18 mouse cellular contexts compared by ENCODE assay signal in the genomic region with DNA sequence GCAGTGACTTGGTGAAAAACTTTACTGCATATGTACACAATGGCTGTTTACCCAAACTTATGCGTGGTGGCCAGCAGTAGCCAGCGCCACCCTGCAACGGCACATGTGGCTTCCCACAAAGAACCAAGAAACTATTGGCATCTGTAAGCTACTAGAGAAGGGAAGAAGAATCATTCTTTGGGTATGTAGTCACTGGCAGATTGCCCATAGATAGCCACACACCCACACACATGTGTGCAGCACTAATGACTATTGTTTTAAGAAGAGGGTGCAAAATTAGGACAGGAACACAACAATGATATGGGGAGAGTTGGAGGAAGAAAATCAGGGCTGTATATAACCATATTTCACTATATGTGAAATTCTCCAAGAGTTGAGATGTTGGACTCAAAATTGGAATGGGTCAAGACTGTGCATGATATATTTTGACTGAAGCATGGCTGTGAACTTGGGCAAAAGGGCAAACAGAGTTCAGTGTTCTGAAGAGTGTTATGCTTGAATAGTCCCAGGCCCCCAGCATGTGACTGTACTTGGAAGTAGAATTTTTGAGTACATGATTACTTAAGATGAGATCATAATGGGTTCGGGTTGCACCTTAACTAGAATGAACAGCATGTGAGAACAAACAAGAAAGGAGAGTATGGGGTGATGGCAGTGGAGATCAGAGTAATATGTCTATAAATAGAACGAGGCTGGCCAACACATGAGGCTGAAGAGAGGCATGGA.
"Had no signal": no experiment of that assay in that cellular context is flagged by ENCODE, and none has a peak within 500 bp of the region (broad histone marks: within the 10 kb centered on the region; RNA-seq: fewer than 3 reads in every experiment).

No protein-coding gene starts in this region.

- ATAC-seq: hindbrain, embryonic 16.5 days; inflammation-experienced regulatory T-cells, adult 6 months; intestine, postnatal 0 days; midbrain, embryonic 16.5 days had no signal

- H3K9ac ChIP-seq: liver, embryonic 15.5 days; lung, embryonic 14.5 days; midbrain, embryonic 12.5 days; neural tube, embryonic 13.5 days; stomach, embryonic 15.5 days had no signal

- H3K4me3 ChIP-seq: layer of hippocampus, adult 2 months; limb, embryonic 10.5 days; liver, embryonic 15.5 days; megakaryocyte, embryonic 14.5 days; midbrain, embryonic 12.5 days; neural tube, embryonic 13.5 days; stomach, embryonic 15.5 days had no signal

- H3K36me3 ChIP-seq: limb, embryonic 10.5 days; liver, embryonic 15.5 days; midbrain, embryonic 12.5 days; neural tube, embryonic 13.5 days; stomach, embryonic 15.5 days had no signal

- H3K27me3 ChIP-seq: liver, embryonic 15.5 days; megakaryocyte, embryonic 14.5 days; midbrain, embryonic 12.5 days; neural tube, embryonic 13.5 days; stomach, embryonic 15.5 days had no signal

- H3K4me2 ChIP-seq: liver, embryonic 11.5 days; liver, embryonic 15.5 days; lung, embryonic 14.5 days; midbrain, embryonic 12.5 days; neural tube, embryonic 13.5 days; stomach, embryonic 15.5 days had no signal

- H3K9me3 ChIP-seq: limb, embryonic 10.5 days; liver, embryonic 15.5 days; megakaryocyte, embryonic 14.5 days; midbrain, embryonic 12.5 days; neural tube, embryonic 13.5 days; stomach, embryonic 15.5 days had no signal

- H3K27ac ChIP-seq: layer of hippocampus, adult 2 months; limb, embryonic 10.5 days; liver, embryonic 15.5 days; macrophage; midbrain, embryonic 12.5 days; neural tube, embryonic 13.5 days; stomach, embryonic 15.5 days had no signal

- H3K4me1 ChIP-seq: limb, embryonic 10.5 days; liver, embryonic 15.5 days; megakaryocyte, embryonic 14.5 days; midbrain, embryonic 12.5 days; neural tube, embryonic 13.5 days; stomach, embryonic 15.5 days had no signal

- DNase-seq: lung, embryonic 14.5 days; retina, postnatal 1 day; right cerebral cortex, postnatal 4 days; thymus, adult 2 months; thymus, postnatal 25 days had no signal
